Comparison of ENCODE assay signal across 38 mouse cellular contexts in the genomic region with DNA sequence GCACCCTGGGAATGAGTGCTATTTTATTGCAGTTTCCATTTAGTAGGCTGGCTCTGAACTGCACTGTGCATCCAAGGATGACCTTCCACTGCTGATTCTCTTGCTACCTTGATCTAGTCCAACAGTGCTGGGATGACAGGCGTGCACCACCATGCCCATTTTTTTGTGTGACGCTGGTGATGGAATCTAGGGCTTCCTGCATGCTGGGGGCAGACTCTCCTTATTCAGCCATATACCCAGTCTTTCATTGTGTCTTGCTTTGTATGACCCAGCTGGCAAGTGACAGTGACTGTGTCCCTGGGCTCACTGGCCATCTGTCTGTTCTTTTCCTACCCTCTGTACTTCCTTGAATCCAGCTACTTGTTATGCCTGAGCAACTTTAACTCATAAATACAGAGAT. TPM values are rescaled to one million over a fixed set of nuclear protein-coding genes. Genes with fewer than 3 reads are reported as not detected.
A peak's percentile ranks its signal among the peaks of the same experiment; 100 is the strongest.
DNase-seq lines count a peak whose midpoint lies in the region; ATAC-seq and TF ChIP-seq lines count a peak whose summit lies in the region.
"Had no signal": no experiment of that assay in that cellular context is flagged by ENCODE, and none has a peak within 500 bp of the region (broad histone marks: within the 10 kb centered on the region; RNA-seq: fewer than 3 reads in every experiment).

No protein-coding gene starts in this region.

- peak; percentile 36 to 61 for DNase-seq in adrenal gland, adult (ENCODE audit: inconsistent age in 2 of 2, low spot score in 1 of 2)
- DNase-seq in adrenal gland, postnatal 36 days, result no peak
- peak; percentile 65 for DNase-seq in cerebellum, adult 9-10 months
- peak; percentile 23 to 46 for DNase-seq in cerebellum, postnatal 36 days
- no peak for DNase-seq in gastrocnemius, postnatal 4 days (ENCODE audit: low spot score in 2 of 2)
- DNase-seq in right cerebral cortex, postnatal 10 days (ENCODE audit: low spot score in 2 of 2), result no peak
- DNase-seq: adrenal gland, postnatal 14 days; gastrocnemius, postnatal 25 days; heart, adult 18-20 months; kidney, adult 8-10 months; liver; right cerebral cortex, adult 18-20 months; right cerebral cortex, postnatal 4 days; thymus, postnatal 4 days had no signal

- H3K27ac ChIP-seq in intestine, postnatal 0 days (ENCODE audit: low read depth, low read length), result 0 out of 2 replicates have a peak overlapping the region, but pooled peaks have one; percentile 21
- no peak overlapping the region for H3K27ac ChIP-seq in intestine, embryonic 16.5 days (ENCODE audit: low read length)
- H3K27ac ChIP-seq: kidney, postnatal 0 days; lung, embryonic 15.5 days; midbrain, embryonic 10.5 days; midbrain, embryonic 15.5 days; stomach, postnatal 0 days had no signal

- H3K9ac ChIP-seq in intestine, postnatal 0 days (ENCODE audit: low read depth, low read length), result no peak overlapping the region
- H3K9ac ChIP-seq in intestine, embryonic 16.5 days (ENCODE audit: low read depth, low read length), result no peak overlapping the region
- H3K9ac ChIP-seq: lung, embryonic 15.5 days; midbrain, embryonic 15.5 days had no signal

- H3K27me3 ChIP-seq in intestine, postnatal 0 days (replicated peaks; ENCODE audit: control insufficient read depth, insufficient read depth, low read length), result no peaks in the 10 kb centered on the region
- no peaks in the 10 kb centered on the region for H3K27me3 ChIP-seq in intestine, embryonic 16.5 days (replicated peaks; ENCODE audit: control insufficient read depth, insufficient read depth, low read length)
- H3K27me3 ChIP-seq: lung, embryonic 15.5 days; midbrain, embryonic 15.5 days had no signal

- no peak overlapping the region for H3K4me3 ChIP-seq in intestine, postnatal 0 days (ENCODE audit: low read depth, low read length)
- H3K4me3 ChIP-seq in intestine, embryonic 16.5 days (ENCODE audit: low read length), result no peak overlapping the region
- H3K4me3 ChIP-seq: lung, embryonic 15.5 days; midbrain, embryonic 10.5 days; midbrain, embryonic 15.5 days had no signal

- no peak overlapping the region for H3K4me2 ChIP-seq in intestine, postnatal 0 days (replicated peaks; ENCODE audit: low read depth)
- no peak overlapping the region for H3K4me2 ChIP-seq in intestine, embryonic 16.5 days (ENCODE audit: low read depth, low read length)
- H3K4me2 ChIP-seq: heart, embryonic 11.5 days; lung, embryonic 15.5 days; midbrain, embryonic 15.5 days had no signal

- peaks cover 61% of the 10 kb centered on the region for H3K36me3 ChIP-seq in intestine, postnatal 0 days (ENCODE audit: control insufficient read depth, insufficient read depth)
- H3K36me3 ChIP-seq in intestine, embryonic 16.5 days (ENCODE audit: control insufficient read depth, insufficient read depth, low read length), result 0 out of 2 replicates have a peak, but pooled peaks cover 2% of the 10 kb centered on the region

- no peaks in the 10 kb centered on the region for H3K9me3 ChIP-seq in intestine, postnatal 0 days (ENCODE audit: control insufficient read depth)
- H3K9me3 ChIP-seq in intestine, embryonic 16.5 days (ENCODE audit: control insufficient read depth, low read length), result no peaks in the 10 kb centered on the region
- H3K9me3 ChIP-seq: G1E; lung, embryonic 15.5 days; midbrain, embryonic 10.5 days; midbrain, embryonic 15.5 days had no signal

- H3K4me1 ChIP-seq in intestine, postnatal 0 days (replicated peaks; ENCODE audit: control insufficient read depth, insufficient read depth, low read length), result no peaks in the 10 kb centered on the region
- no peaks in the 10 kb centered on the region for H3K4me1 ChIP-seq in intestine, embryonic 16.5 days (ENCODE audit: control insufficient read depth, insufficient read depth, low read length)
- H3K4me1 ChIP-seq: lung, embryonic 15.5 days; midbrain, embryonic 10.5 days; midbrain, embryonic 15.5 days had no signal

- no peak for TF ChIP-seq CTCF in intestine, postnatal 0 days (IDR thresholded peaks at IDR 0.05; ENCODE audit: low read depth)

- 88% methylated on average over 2 of the region's 2 CpGs for WGBS in intestine, postnatal 0 days
- 95% methylated on average over 2 of the region's 2 CpGs for WGBS in intestine, embryonic 16.5 days

- ATAC-seq in intestine, postnatal 0 days, result no peak
- ATAC-seq in intestine, embryonic 16.5 days, result no peak
- ATAC-seq: forebrain, embryonic 14.5 days; hindbrain, embryonic 16.5 days; midbrain, embryonic 15.5 days had no signal

RNA-seq across cellular contexts. Expression of a gene that starts 19.8 kb away (rescaled TPM):
- 10 to 100 TPM; 44.0 to 63.7 TPM for total RNA-seq in adrenal gland, postnatal 36 days (2021)
- polyA plus RNA-seq in intestine, postnatal 0 days (2015; fragmentation: Nextera tagmentation; extraction: Ambion mirVana), result 43.2 and 46.2 TPM in 2 replicates
- 70.7 and 71.1 TPM in 2 replicates for polyA plus RNA-seq in intestine, embryonic 16.5 days (2015; fragmentation: Nextera tagmentation; extraction: Ambion mirVana)
- total RNA-seq in gastrocnemius, postnatal 4 days (2021), result 10 to 100 TPM; 47.5 to 48.9 TPM

RNA-seq across cellular contexts. Expression of a gene that starts 30.8 kb away (rescaled TPM):
- 1 to 10 TPM in 1 of 2 experiments, not detected in 1; 1.0 TPM for total RNA-seq in adrenal gland, postnatal 36 days (2021)
- not detected in 2 replicates for polyA plus RNA-seq in intestine, postnatal 0 days (2015; fragmentation: Nextera tagmentation; extraction: Ambion mirVana)
- polyA plus RNA-seq in intestine, embryonic 16.5 days (2015; fragmentation: Nextera tagmentation; extraction: Ambion mirVana), result not detected in 2 replicates
- not detected for total RNA-seq in gastrocnemius, postnatal 4 days (2021)
- total RNA-seq: gastrocnemius, adult 18-20 months; gastrocnemius, postnatal 25 days; heart, adult 18-20 months; heart, postnatal 25 days; left cerebral cortex, adult 18-20 months; left cerebral cortex, postnatal 14 days; megakaryocyte progenitor cell, adult 5-6 weeks; neutrophil, adult 5-6 weeks had no signal
- polyA plus RNA-seq: brain, embryonic 14.5 days; embryonic facial prominence, embryonic 11.5 days; forebrain, embryonic 14.5 days; heart, embryonic 11.5 days; hindbrain, embryonic 11.5 days; intestine, embryonic 14.5 days; kidney, postnatal 0 days; limb, embryonic 11.5 days; liver, embryonic 16.5 days; lung, embryonic 15.5 days; midbrain, embryonic 10.5 days; neural tube, embryonic 11.5 days; stomach, postnatal 0 days had no signal

RNA-seq across cellular contexts. Expression of a gene that starts 44.6 kb away (rescaled TPM):
- total RNA-seq in adrenal gland, postnatal 36 days (2021), result 10 to 100 TPM; 21.1 to 32.0 TPM
- polyA plus RNA-seq in intestine, postnatal 0 days (2015; fragmentation: Nextera tagmentation; extraction: Ambion mirVana), result 3.6 and 4.0 TPM in 2 replicates
- 11.7 and 11.8 TPM in 2 replicates for polyA plus RNA-seq in intestine, embryonic 16.5 days (2015; fragmentation: Nextera tagmentation; extraction: Ambion mirVana)
- 10 to 100 TPM; 14.8 to 15.3 TPM for total RNA-seq in gastrocnemius, postnatal 4 days (2021)

RNA-seq across cellular contexts. Expression of a gene that starts 47.8 kb away (rescaled TPM):
- total RNA-seq in adrenal gland, postnatal 36 days (2021), result 10 to 100 TPM; 72.0 to 75.1 TPM
- polyA plus RNA-seq in intestine, postnatal 0 days (2015; fragmentation: Nextera tagmentation; extraction: Ambion mirVana), result 86.2 and 90.1 TPM in 2 replicates
- 114 and 125 TPM in 2 replicates for polyA plus RNA-seq in intestine, embryonic 16.5 days (2015; fragmentation: Nextera tagmentation; extraction: Ambion mirVana)
- total RNA-seq in gastrocnemius, postnatal 4 days (2021), result 10 to 100 TPM; 54.1 to 59.7 TPM

Comparison
In these comparisons a context has a peak if more than half of its experiments do, and no peak if none do; other contexts are left out.
1. DNase-seq: peak in adrenal gland, adult (2 of 2), cerebellum, adult 9-10 months (single experiment) and cerebellum, postnatal 36 days (2 of 2); none in adrenal gland, postnatal 36 days (0 of 2), gastrocnemius, postnatal 4 days (0 of 2) and right cerebral cortex, postnatal 10 days (0 of 2).